Mouse (Mus musculus) left cerebral cortex, adult 8-10 months (tissue): ENCODE data around the gene Jak3. TPM values are rescaled to one million over a fixed set of nuclear protein-coding genes. Genes with fewer than 3 reads are reported as not detected.
"Not testable (repeated sequence)": the region's sequence is repeated elsewhere in the genome, so short reads cannot be mapped to it uniquely, and the experiment has no call there.

Experiments used
- DNase-seq, 2 experiments: peaks; one replicate each; pipeline ENCODE4 v3.0.0; 2022; ENCODE audit warnings: low spot score in 2 of 2
- total RNA-seq, 4 experiments: library from RNA; stranded (reverse); gene quantifications; 2 replicates each; pipeline ENCODE4 v1.2.4; 2022

The Jak3 gene
- total RNA-seq, 4 experiments from 2014 or later: 4.4 to 7.3 (median 6.1) TPM

DNA sequence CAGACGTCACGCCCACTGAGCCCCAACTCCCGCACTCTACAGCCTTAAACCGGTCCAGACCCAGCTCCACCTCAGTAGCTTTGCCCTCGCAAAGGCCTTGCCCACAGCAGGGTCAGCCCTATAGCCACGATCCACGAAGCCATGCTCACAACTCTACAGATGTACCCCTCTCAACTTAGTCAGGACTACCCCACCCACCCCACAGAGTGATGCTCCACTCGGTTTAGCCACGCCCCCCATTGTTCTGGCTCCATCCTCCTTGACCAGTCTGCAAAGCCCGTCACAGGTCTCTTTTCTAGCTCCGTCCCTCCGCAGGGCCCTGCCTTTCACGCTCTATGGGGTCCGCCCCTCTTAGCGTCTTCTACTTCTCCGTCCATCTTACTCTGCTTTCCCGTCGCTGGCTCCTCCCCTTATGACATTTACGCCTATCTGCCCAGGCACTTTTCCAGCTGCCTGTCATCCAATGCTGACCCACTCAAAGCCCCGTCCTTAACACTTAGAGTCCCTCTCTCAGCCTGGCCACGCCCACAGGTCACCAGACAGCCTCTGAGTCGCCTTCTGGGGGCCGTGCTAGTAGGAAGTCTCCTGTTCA, 10.1 kb downstream of the Jak3 start:
- no peak for DNase-seq

DNA sequence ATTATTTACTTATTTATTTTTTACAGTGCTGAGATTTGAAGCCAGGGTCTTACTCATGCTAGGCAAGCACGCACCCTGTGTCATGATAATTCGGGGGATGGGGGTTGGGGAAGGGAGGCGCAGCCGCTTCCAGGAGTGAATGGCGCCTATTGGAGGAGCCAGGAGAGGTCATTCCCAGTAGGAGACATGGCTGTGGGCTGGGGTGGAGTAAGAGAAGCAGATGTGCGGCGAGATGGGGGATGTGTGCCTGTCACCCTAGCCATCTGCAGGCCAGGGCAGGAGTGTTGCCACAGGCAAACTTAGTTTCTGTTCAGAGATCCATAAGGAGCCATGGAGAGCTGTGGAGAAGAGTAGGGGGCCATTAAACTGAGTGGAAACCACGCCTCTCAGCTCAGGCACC, 11.5 kb downstream of the Jak3 start:
- no peak for DNase-seq

DNA sequence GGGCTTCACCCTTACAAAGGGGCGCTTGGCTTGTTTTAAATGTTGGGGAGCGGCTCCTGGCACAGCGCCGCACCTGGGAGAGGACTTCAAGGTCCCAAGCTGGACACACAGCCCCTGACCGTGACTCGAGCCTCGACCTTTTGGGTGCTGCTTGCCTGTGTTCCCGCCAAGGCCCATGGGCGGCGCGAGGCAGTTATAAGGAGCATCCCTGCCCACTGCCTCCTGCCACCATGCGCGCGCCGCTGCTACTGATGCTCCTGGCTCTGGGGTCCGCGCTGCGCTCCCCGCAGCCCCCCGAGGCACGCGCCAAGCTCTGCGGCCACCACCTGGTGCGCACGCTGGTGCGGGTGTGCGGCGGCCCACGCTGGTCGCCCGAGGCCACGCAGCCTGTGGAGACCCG, 12.9 kb downstream of the Jak3 start, which contains the start of gene Insl3:
Gene Insl3 (plus strand): TSS at position 187 of the 400 bp plus-strand sequence.
- DNase-seq: no peak

DNA sequence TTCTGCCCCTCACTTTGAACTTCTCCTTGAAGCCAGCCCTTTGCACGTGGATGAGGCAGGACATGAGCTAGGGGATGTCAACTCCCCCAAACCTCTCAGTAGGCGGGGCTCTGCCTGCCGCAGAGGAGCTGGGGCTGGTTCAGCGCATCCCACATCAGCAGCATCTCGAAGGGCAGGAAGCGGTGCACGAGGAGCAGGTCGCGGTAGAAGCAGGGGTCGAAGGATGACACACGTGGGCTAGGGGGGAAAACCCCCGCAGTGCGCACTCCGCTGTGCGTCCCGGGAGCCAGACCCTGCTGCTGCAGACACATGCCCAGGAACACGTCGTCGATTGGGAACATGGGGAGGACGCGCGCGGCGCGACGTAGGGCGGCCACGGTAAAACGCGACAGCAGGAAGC, 16.4 kb downstream of the Jak3 start:
- no peak for DNase-seq

GRCm38 (mm10) chr8:71693166-71694041, 17.3 kb downstream of the Jak3 start:
- DNase-seq: no peak

- not testable (repeated sequence) for DNase-seq
Measured at GRCm38 (mm10) chr8:71695456-71695855, 19.4 kb downstream of the Jak3 start.

DNA sequence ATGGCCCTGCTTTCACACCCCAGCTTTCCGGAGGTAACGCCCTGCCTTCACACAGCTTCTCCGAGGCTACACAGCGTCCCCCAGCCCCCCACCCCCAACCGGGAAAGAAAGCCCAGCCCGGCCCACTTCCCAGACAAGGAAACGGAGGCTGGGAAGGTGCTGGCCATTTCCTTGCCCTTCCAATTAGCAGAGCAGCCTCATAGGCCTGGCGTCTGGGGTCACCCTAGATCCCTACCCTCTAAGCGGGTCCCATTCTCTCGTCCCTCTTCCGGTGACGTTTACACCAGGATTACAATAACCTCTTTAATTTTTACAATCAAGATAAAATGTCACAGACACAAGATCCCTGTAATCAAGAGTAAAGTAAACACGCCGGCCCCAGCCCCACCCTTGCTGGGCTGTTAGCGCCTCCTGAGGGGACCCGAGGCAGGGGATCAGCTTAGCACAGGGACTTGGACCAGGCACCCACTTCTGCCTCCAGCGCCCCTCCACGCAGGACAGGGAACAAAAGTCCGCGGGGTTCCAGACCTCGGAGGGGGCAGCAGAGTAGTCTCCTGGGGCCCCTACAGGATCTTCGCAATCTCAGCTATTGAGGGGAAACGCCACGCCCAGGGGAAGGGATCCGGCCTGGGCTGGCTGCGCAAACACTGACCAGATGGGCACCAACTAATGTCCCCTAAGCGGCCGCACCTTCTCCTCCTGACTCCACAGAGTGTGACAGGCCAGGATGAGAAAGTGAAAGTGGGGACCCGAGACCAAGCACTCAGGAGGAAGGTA, 24.6 kb downstream of the Jak3 start:
- no peak for DNase-seq

- no peak for DNase-seq
Measured at GRCm38 (mm10) chr8:71701414-71702086, 25.5 kb downstream of the Jak3 start, which contains the start of gene B3gnt3. B3gnt3 (minus strand) TSS chr8:71701789.

- DNase-seq: no peak
Measured at GRCm38 (mm10) chr8:71702087-71702432, 26.0 kb downstream of the Jak3 start.

DNA sequence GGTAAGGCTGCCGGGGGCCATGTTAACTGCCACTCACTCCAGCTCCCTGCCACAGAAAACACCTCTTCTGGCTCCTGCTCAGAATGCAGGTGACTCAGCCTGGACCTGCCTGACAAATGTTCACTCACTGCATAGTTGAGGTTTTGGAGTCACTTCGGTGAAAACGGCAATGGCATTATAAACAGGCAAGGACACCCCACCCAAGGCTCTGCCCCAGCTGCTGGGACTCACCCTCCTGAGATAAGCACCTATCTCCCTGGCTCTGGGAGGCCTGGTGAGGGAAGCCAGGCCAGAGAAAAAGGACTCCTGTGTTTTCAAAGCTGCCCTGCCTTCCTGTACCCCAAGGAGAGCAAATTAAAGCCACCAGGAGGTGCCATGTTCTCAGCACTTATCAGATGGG, 26.8 kb downstream of the Jak3 start:
- no peak for DNase-seq

- not testable (repeated sequence) for DNase-seq
Measured at GRCm38 (mm10) chr8:71703400-71703799, 27.3 kb downstream of the Jak3 start.

- no peak for DNase-seq
Measured at GRCm38 (mm10) chr8:71707874-71708273, 31.8 kb downstream of the Jak3 start.

- no peak for DNase-seq
Measured at GRCm38 (mm10) chr8:71709134-71709799, 33.2 kb downstream of the Jak3 start.

GRCm38 (mm10) chr8:71709800-71710446, 33.8 kb downstream of the Jak3 start:
- peak; percentile 76 to 94 for DNase-seq

- DNase-seq: peak in 1 of 2 experiments; percentile 50
Measured at GRCm38 (mm10) chr8:71711574-71711973, 35.5 kb downstream of the Jak3 start.

DNA sequence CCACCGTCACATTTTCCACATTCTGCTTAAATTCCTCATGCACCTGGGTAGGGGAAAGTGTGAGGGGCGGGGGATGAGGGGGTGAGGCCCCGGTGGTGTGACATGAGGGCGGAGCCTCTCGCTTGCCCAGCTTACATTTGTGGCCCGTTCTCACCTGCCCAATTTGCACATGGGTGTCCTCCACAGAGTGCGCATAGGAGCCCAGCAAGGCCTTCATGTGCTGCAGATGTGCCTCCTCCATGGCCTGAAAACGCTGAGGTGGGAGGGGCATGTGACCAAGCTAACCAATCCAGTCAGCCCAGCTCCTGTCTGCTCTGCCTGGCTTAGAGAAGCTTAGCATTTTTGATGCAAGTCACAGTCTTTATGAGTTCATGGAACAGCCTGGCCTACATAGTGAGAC, 39.4 kb downstream of the Jak3 start:
- peak in 1 of 2 experiments; percentile 59 for DNase-seq

GRCm38 (mm10) chr8:71716561-71717053, 40.5 kb downstream of the Jak3 start:
- DNase-seq: no peak

- DNase-seq: peak in 1 of 2 experiments; percentile 41
Measured at GRCm38 (mm10) chr8:71717096-71717495, 41.0 kb downstream of the Jak3 start.

- DNase-seq: peak in 1 of 2 experiments; percentile 20
Measured at GRCm38 (mm10) chr8:71718252-71718651, 42.2 kb downstream of the Jak3 start.

DNA sequence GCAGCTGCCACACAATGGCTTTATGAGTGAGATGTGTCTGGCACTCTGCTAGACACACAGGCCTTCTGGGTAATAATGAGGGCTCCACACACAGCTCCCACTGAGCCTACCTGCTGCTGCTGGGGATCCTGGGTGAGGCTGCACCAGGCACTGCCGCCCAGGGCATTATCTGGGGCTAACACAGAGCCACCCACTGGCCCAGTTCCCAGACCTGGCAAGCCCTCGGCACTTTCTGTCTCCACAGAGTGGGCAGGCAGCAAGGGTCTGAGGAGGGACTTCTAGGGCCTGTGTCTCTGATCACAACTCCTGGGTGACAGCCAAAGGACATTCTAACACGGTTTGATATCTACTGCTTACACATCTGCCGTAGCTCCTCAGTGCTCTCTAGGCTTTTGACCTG, 43.1 kb downstream of the Jak3 start:
- peak in 1 of 2 experiments; percentile 68 for DNase-seq
